Mouse (Mus musculus): ENCODE measurements around the gene Uvrag.

The Uvrag gene

DNA sequence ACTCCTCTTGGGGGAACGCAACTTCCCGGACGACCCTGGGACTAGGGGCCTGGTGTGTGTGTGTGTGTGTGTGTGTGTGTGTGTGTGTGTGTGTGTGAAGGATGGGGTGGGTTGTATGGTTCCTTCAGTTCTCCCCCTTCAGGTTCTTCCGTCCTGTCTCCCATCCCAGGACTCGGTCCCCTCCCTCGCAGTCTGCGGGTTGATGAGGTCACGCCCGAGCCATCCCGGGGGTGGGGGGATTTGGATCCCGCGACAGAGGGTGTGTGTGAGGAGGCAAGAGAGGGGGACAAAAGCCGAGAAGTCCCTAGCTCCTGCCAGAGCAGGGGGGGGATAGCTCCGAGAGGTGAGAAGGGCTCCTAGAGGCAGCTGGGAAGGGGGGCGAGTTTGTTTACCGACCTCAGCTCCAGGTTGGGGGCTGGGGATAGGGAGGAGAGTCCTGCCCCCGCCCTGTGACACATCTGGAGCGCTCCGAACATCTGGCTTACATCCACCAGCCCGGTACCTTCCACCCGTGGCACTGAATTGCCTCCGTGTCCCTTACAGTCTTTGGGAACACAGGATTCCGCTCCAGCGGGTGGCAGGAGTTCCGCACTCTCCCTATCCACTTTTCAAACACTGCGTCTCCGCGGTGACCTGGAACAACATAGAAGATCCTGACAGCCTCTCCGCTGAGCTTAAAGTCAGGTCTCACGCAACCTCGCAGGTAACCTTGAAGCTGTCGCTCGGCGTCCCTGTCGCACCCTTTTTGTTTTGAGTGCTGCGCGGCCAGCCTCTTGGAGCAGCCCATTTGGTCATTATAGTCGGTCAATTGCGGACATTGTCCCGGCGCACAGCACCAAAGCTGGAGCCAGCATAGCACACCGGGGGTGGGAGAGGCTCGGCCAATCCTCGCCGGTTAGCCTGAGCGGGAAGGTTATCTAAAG lies 305.2 kb downstream of the Uvrag start:
- DNase-seq, result no peak
